8 mouse cellular contexts compared by ENCODE assay signal in the genomic region with DNA sequence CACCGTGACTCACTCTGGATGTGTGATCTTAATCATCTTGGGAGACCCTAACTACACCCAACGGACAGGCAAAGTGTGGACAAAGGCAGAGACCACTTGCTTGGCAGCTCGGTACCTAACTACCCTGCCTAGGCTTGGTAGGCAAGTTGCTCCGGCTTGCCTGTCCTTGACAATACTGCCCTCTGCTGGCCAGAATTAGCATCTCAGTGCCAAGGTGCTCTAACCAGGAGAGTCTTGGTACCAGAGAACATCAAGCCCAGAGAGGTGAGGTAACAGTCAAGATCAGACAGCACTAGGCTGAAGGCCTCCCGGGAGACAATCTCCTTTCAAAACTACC. TPM values are rescaled to one million over a fixed set of nuclear protein-coding genes. Genes with fewer than 3 reads are reported as not detected.
DNase-seq lines count a peak whose midpoint lies in the region; ATAC-seq and TF ChIP-seq lines count a peak whose summit lies in the region.

No protein-coding gene starts in this region.

- TF ChIP-seq CTCF in CH12.LX (conservative IDR thresholded peaks at IDR 0.05 in 1 of 2, IDR thresholded peaks at IDR 0.05 in 1 of 2; ENCODE audit: low read depth in 2 of 2, low read length in 2 of 2) = peak; percentile 84

- no peak overlapping the region for H3K4me2 ChIP-seq in CH12.LX (ENCODE audit: insufficient read depth, low read depth, poor library complexity, severe bottlenecking)
- H3K4me2 ChIP-seq in embryonic facial prominence, embryonic 11.5 days (ENCODE audit: low read depth, low read length) = no peak overlapping the region
- H3K4me2 ChIP-seq in lung, embryonic 16.5 days (ENCODE audit: low read depth, low read length) = no peak overlapping the region

- no peaks in the 10 kb centered on the region for H3K9me3 ChIP-seq in CH12.LX (replicated peaks; ENCODE audit: low read length)
- H3K9me3 ChIP-seq in embryonic facial prominence, embryonic 11.5 days (replicated peaks; ENCODE audit: control insufficient read depth, low read length) = no peaks in the 10 kb centered on the region
- H3K9me3 ChIP-seq in lung, embryonic 16.5 days (ENCODE audit: control insufficient read depth, low read length) = no peaks in the 10 kb centered on the region

- WGBS in embryonic facial prominence, embryonic 11.5 days = 20% methylated on average over 5 of the region's 5 CpGs
- 11% methylated on average over 5 of the region's 5 CpGs for WGBS in lung, embryonic 16.5 days

- in situ Hi-C loops in CH12.LX (cut with MboI; ENCODE audit: low pct_ligation_motif_present, low pct_unique_long_range_greater_than_20kb, low sequenced_read_pairs) = loop anchor here (10.0 kb wide), 1 partner anchor 222 kb away; no protein-coding TSS in a partner anchor

- H3K9ac ChIP-seq in CH12.LX (ENCODE audit: insufficient read depth, low read depth) = no peak overlapping the region
- no peak overlapping the region for H3K9ac ChIP-seq in embryonic facial prominence, embryonic 11.5 days (replicated peaks; ENCODE audit: low read length)
- H3K9ac ChIP-seq in lung, embryonic 16.5 days (ENCODE audit: low read length) = no peak overlapping the region

- peaks cover 3 to 4% of the 10 kb centered on the region in 2 experiments; a peak in 1 of 4 replicates for H3K4me1 ChIP-seq in CH12.LX (ENCODE audit: control insufficient read depth in 1 of 2, insufficient read depth in 2 of 2)
- H3K4me1 ChIP-seq in embryonic facial prominence, embryonic 11.5 days (ENCODE audit: control insufficient read depth, insufficient read depth, low read length) = no peaks in the 10 kb centered on the region
- no peaks in the 10 kb centered on the region for H3K4me1 ChIP-seq in lung, embryonic 16.5 days (replicated peaks; ENCODE audit: control insufficient read depth, insufficient read depth, low read length)

- dilution Hi-C loops in CH12.LX (cut with MboI; ENCODE audit: extremely low pct_ligation_motif_present, extremely low pct_unique_long_range_greater_than_20kb, low sequenced_read_pairs) = no loop called here

- TF ChIP-seq POLR2A in CH12.LX (IDR thresholded peaks at IDR 0.05; ENCODE audit: low read depth, low read length) = no peak

- peaks cover 85% of the 10 kb centered on the region for H3K27me3 ChIP-seq in CH12.LX (replicated peaks)
- no peaks in the 10 kb centered on the region for H3K27me3 ChIP-seq in embryonic facial prominence, embryonic 11.5 days (ENCODE audit: control insufficient read depth, insufficient read depth, low read length)
- no peaks in the 10 kb centered on the region for H3K27me3 ChIP-seq in lung, embryonic 16.5 days (ENCODE audit: control insufficient read depth, insufficient read depth, low read depth, low read length)

- no peak for TF ChIP-seq EP300 in CH12.LX (IDR thresholded peaks at IDR 0.05; ENCODE audit: low read length)

- TF ChIP-seq RAD21 in CH12.LX (IDR thresholded peaks at IDR 0.05; ENCODE audit: low read depth, low read length) = peak; percentile 85

- intact Hi-C loops in heart, postnatal 10 days (cut with DNase I) = loop anchor here (2.0 to 5.0 kb wide), 2 partner anchors 348 to 420 kb away; no protein-coding TSS in a partner anchor

- no peak overlapping the region for H3K4me3 ChIP-seq in CH12.LX (replicated peaks in 1 of 3; ENCODE audit: low read depth in 2 of 3, low read length in 2 of 3, poor library complexity in 1 of 3)
- no peak overlapping the region for H3K4me3 ChIP-seq in embryonic facial prominence, embryonic 11.5 days (ENCODE audit: low read depth, low read length)
- no peak overlapping the region for H3K4me3 ChIP-seq in lung, embryonic 16.5 days (ENCODE audit: low read length)

- no peak overlapping the region for H3K27ac ChIP-seq in CH12.LX (ENCODE audit: insufficient read depth, low read depth)
- H3K27ac ChIP-seq in embryonic facial prominence, embryonic 11.5 days (replicated peaks; ENCODE audit: low read depth, low read length) = no peak overlapping the region
- no peak overlapping the region for H3K27ac ChIP-seq in lung, embryonic 16.5 days (ENCODE audit: low read length)

- DNase-seq in CH12.LX (ENCODE audit: extremely low read depth) = peak; percentile 72
- DNase-seq in adrenal gland, postnatal 36 days = peak; percentile 72 to 80
- peak; percentile 86 for DNase-seq in embryonic facial prominence, embryonic 11.5 days (ENCODE audit: low spot score)
- DNase-seq in heart, postnatal 10 days = peak; percentile 80 to 88
- DNase-seq in layer of hippocampus, adult 18-20 months (ENCODE audit: low spot score in 2 of 2) = peak; percentile 72 to 89
- peak; percentile 89 for DNase-seq in retina, embryonic 14.5 days (ENCODE audit: low spot score)
- peak; percentile 68 to 73 for DNase-seq in thymus, postnatal 36 days

- ATAC-seq in embryonic facial prominence, embryonic 11.5 days (replicated peaks; ENCODE audit: insufficient number of reproducible peaks, low FRiP score, low TSS enrichment, low read depth) = no peak
- ATAC-seq in lung, embryonic 16.5 days (ENCODE audit: low read depth) = 0 out of 2 replicates have a peak, but pooled peaks have one; percentile 41

- no peaks in the 10 kb centered on the region for H3K79me2 ChIP-seq in CH12.LX (replicated peaks; ENCODE audit: control insufficient read depth, extremely low read depth, insufficient read depth, poor library complexity, severe bottlenecking)

- H3K36me3 ChIP-seq in CH12.LX (replicated peaks in 1 of 2; ENCODE audit: control insufficient read depth in 1 of 2, insufficient read depth in 1 of 2, low read length in 1 of 2) = no peaks in the 10 kb centered on the region
- H3K36me3 ChIP-seq in embryonic facial prominence, embryonic 11.5 days (replicated peaks; ENCODE audit: control insufficient read depth, insufficient read depth, low read depth, low read length) = no peaks in the 10 kb centered on the region
- no peaks in the 10 kb centered on the region for H3K36me3 ChIP-seq in lung, embryonic 16.5 days (ENCODE audit: control insufficient read depth, insufficient read depth, low read length)

TF ChIP-seq in CH12.LX, 34 proteins besides CTCF, POLR2A, EP300 and RAD21:
- TF ChIP-seq KAT2A (IDR thresholded peaks at IDR 0.05; ENCODE audit: insufficient replicate concordance, low read length) (no peak), SMC3 (IDR thresholded peaks at IDR 0.05; ENCODE audit: low read depth, low read length) (peak; percentile 76), TCF12 (IDR thresholded peaks at IDR 0.05; ENCODE audit: low read depth, low read length) (peak; percentile 15; the same call in 1 of the 2 replicates), E2F4 (IDR thresholded peaks at IDR 0.05; ENCODE audit: insufficient replicate concordance, low read depth, low read length) (no peak), MEF2A (IDR thresholded peaks at IDR 0.05; ENCODE audit: borderline replicate concordance, low read depth, low read length) (0 out of 2 replicates have a peak, but pooled peaks have one; percentile 16), USF1 (IDR thresholded peaks at IDR 0.05; ENCODE audit: low read depth, low read length) (no peak)

RNA-seq across cellular contexts. Expression of gene Anks6, which starts 19.9 kb away (rescaled TPM):
- total RNA-seq in CH12.LX (2012; rRNA removed) = not detected in 2 replicates
- not detected in 2 replicates for total RNA-seq in CH12.LX (2014; rRNA removed)
- polyA plus RNA-seq in CH12.LX (2012; ENCODE audit: insufficient read length, low read depth) = not detected in 2 replicates
- 1 to 10 TPM; 3.5 to 5.2 TPM for total RNA-seq in adrenal gland, postnatal 36 days (2021)
- 2.9 and 4.1 TPM in 2 replicates for polyA plus RNA-seq in embryonic facial prominence, embryonic 11.5 days (2014; fragmentation: Nextera tagmentation; extraction: Ambion mirVana)
- total RNA-seq in heart, postnatal 10 days (2021) = 1 to 10 TPM; 5.0 to 6.5 TPM
- total RNA-seq in layer of hippocampus, adult 18-20 months (2021) = 10 to 100 TPM; 20.6 to 21.5 TPM
- polyA plus RNA-seq in lung, embryonic 16.5 days (2015; fragmentation: Nextera tagmentation; extraction: Ambion mirVana) = 2.4 TPM in 2 replicates

RNA-seq across cellular contexts. Expression of gene Gabbr2, which starts 45.6 kb away (rescaled TPM):
- total RNA-seq in CH12.LX (2012; rRNA removed) (not detected in 2 replicates), CH12.LX (2014; rRNA removed) (not detected in 2 replicates)
- polyA plus RNA-seq in CH12.LX (2012; ENCODE audit: insufficient read length, low read depth) = not detected in 2 replicates
- total RNA-seq in adrenal gland, postnatal 36 days (2021) = under 1 TPM in 1 of 2 experiments, not detected in 1; 0.20 TPM
- polyA plus RNA-seq in embryonic facial prominence, embryonic 11.5 days (2014; fragmentation: Nextera tagmentation; extraction: Ambion mirVana) = 0.25 and 0.28 TPM in 2 replicates
- total RNA-seq in heart, postnatal 10 days (2021) = under 1 TPM; 0.05 to 0.31 TPM
- 100 to 1,000 TPM; 203 to 209 TPM for total RNA-seq in layer of hippocampus, adult 18-20 months (2021)
- 0.09 TPM in 1 of 2 replicates, not detected in the other for polyA plus RNA-seq in lung, embryonic 16.5 days (2015; fragmentation: Nextera tagmentation; extraction: Ambion mirVana)

RNA-seq across cellular contexts. Expression of gene Galnt12, which starts 54.4 kb away (rescaled TPM):
- 15.8 and 17.7 TPM in 2 replicates for total RNA-seq in CH12.LX (2012; rRNA removed)
- 14.7 and 16.1 TPM in 2 replicates for total RNA-seq in CH12.LX (2014; rRNA removed)
- 16.4 and 18.6 TPM in 2 replicates for polyA plus RNA-seq in CH12.LX (2012; ENCODE audit: insufficient read length, low read depth)
- total RNA-seq in adrenal gland, postnatal 36 days (2021) = under 1 TPM; 0.56 to 0.69 TPM
- 2.3 and 3.6 TPM in 2 replicates for polyA plus RNA-seq in embryonic facial prominence, embryonic 11.5 days (2014; fragmentation: Nextera tagmentation; extraction: Ambion mirVana)
- under 1 TPM; 0.62 to 0.96 TPM for total RNA-seq in heart, postnatal 10 days (2021)
- total RNA-seq in layer of hippocampus, adult 18-20 months (2021) = under 1 TPM; 0.74 to 0.77 TPM
- 7.9 and 8.3 TPM in 2 replicates for polyA plus RNA-seq in lung, embryonic 16.5 days (2015; fragmentation: Nextera tagmentation; extraction: Ambion mirVana)

Comparison
In these comparisons a context has a peak if more than half of its experiments do, and no peak if none do; other contexts are left out.
1. RNA of gene Anks6, which starts 19.9 kb away (total RNA-seq): 20.6 to 21.5 TPM in layer of hippocampus, adult 18-20 months, 5.0 to 6.5 TPM in heart, postnatal 10 days and 3.5 to 5.2 TPM in adrenal gland, postnatal 36 days; not detected in CH12.LX; every median in the first group is over 4 times any median in the second.
2. RNA of gene Gabbr2, which starts 45.6 kb away (total RNA-seq): 203 to 209 TPM in layer of hippocampus, adult 18-20 months; 0.05 to 0.31 TPM in heart, postnatal 10 days, 0.20 TPM in adrenal gland, postnatal 36 days and not detected in CH12.LX; every median in the first group is over 100 times any median in the second.
3. RNA of gene Galnt12, which starts 54.4 kb away (total RNA-seq): 14.7 to 17.7 TPM in CH12.LX; 0.62 to 0.96 TPM in heart, postnatal 10 days, 0.74 to 0.77 TPM in layer of hippocampus, adult 18-20 months and 0.56 to 0.69 TPM in adrenal gland, postnatal 36 days; every median in the first group is over 4 times any median in the second.
4. Peak in every context shown above with its lines, with median percentiles within 50 percentile points of each other: DNase-seq.